Mouse (Mus musculus) CH12.LX (cell line): ENCODE measurements at regions not wholly inside any gene's neighbourhood (a gene's known extent, or its start where the extent isn't known, plus 50 kb on each side); places are given as distances from the start of the nearest gene placed in this dataset.

ENCODE experiments used
- DNase-seq: peaks from one replicate; pipeline ENCODE4 v3.0.0-alpha.2; 2013; ENCODE audit errors: extremely low read depth
- H3K27ac ChIP-seq: 2 replicates; pipeline ENCODE4 v1.5.1; 2012; ENCODE audit warnings: low read depth, mild to moderate bottlenecking, control low read depth, moderate library complexity; ENCODE audit not compliant: insufficient read depth
- H3K27me3 ChIP-seq: replicated peaks from 2 replicates; pipeline ENCODE3; 2012; ENCODE audit warnings: inconsistent platforms
- H3K36me3 ChIP-seq, 2 experiments: replicated peaks in 1 of 2; 2 replicates each; pipeline versions ENCODE3 to v1.6.1; 2012; ENCODE audit warnings: inconsistent platforms in 1 of 2, low read length in 1 of 2, mild to moderate bottlenecking in 1 of 2, mixed read lengths in 1 of 2, moderate library complexity in 1 of 2; ENCODE audit not compliant: control insufficient read depth in 1 of 2, insufficient read depth in 1 of 2
- H3K4me1 ChIP-seq, 2 experiments: 2 replicates each; pipeline ENCODE4 v1.6.1; 2012; ENCODE audit warnings: inconsistent platforms in 1 of 2, moderate library complexity in 1 of 2; ENCODE audit not compliant: insufficient read depth in 2 of 2, control insufficient read depth in 1 of 2
- H3K4me2 ChIP-seq: 2 replicates; pipeline ENCODE4 v1.6.1; 2012; ENCODE audit warnings: low read depth, mild to moderate bottlenecking, control low read depth; ENCODE audit not compliant: poor library complexity, insufficient read depth, severe bottlenecking
- H3K4me3 ChIP-seq, 3 experiments: fragments of 150-350 bp in 1 of 3; sonication (generic) in 1 of 3; replicated peaks in 1 of 3; 2 replicates each; pipeline versions ENCODE3 to v1.5.1; 2011 to 2012; ENCODE audit warnings: low read depth in 2 of 3, low read length in 2 of 3, mild to moderate bottlenecking in 2 of 3, moderate library complexity in 2 of 3, control low read depth in 1 of 3, improper control_type of control experiment in 1 of 3, inconsistent platforms in 1 of 3, mixed read lengths in 1 of 3; ENCODE audit not compliant: poor library complexity in 1 of 3
- H3K79me2 ChIP-seq: replicated peaks from 2 replicates; pipeline ENCODE4 v1.6.1; 2012; ENCODE audit warnings: mild to moderate bottlenecking, moderate library complexity; ENCODE audit not compliant: control insufficient read depth, poor library complexity, insufficient read depth, severe bottlenecking; ENCODE audit errors: extremely low read depth
- H3K9ac ChIP-seq: 2 replicates; pipeline ENCODE4 v1.6.1; 2012; ENCODE audit warnings: low read depth, mild to moderate bottlenecking, control low read depth, moderate library complexity; ENCODE audit not compliant: insufficient read depth
- H3K9me3 ChIP-seq: replicated peaks from 2 replicates; pipeline ENCODE3; 2012; ENCODE audit warnings: low read length, inconsistent platforms, mixed read lengths
- BHLHE40 ChIP-seq: IDR thresholded peaks from 2 replicates; pipeline ENCODE4 v1.6.1; 2011; ENCODE audit warnings: mild to moderate bottlenecking, low read depth, low read length, improper control_type of control experiment
- CHD2 ChIP-seq: IDR thresholded peaks from 2 replicates; pipeline ENCODE4 v1.6.1; 2011; ENCODE audit warnings: low read length, improper control_type of control experiment
- E2F4 ChIP-seq: IDR thresholded peaks from 2 replicates; pipeline ENCODE4 v1.6.1; 2011; ENCODE audit warnings: low read depth, low read length, improper control_type of control experiment; ENCODE audit not compliant: insufficient replicate concordance
- ELF1 ChIP-seq: IDR thresholded peaks from 2 replicates; pipeline ENCODE4 v1.6.1; 2014; ENCODE audit warnings: low read depth, mild to moderate bottlenecking, inconsistent platforms, low read length, improper control_type of control experiment
- EP300 ChIP-seq: IDR thresholded peaks from 2 replicates; pipeline ENCODE4 v1.6.1; 2011; ENCODE audit warnings: low read length, improper control_type of control experiment
- GABPA ChIP-seq: IDR thresholded peaks from 2 replicates; pipeline ENCODE4 v1.6.1; 2012; ENCODE audit warnings: low read depth, low read length, improper control_type of control experiment, inconsistent platforms; ENCODE audit not compliant: insufficient replicate concordance
- HCFC1 ChIP-seq: IDR thresholded peaks from 2 replicates; pipeline ENCODE4 v1.6.1; 2012; ENCODE audit warnings: low read depth, mild to moderate bottlenecking, inconsistent platforms, low read length, improper control_type of control experiment
- JUN ChIP-seq: IDR thresholded peaks from 2 replicates; pipeline ENCODE4 v1.6.1; 2011; ENCODE audit warnings: low read depth, mild to moderate bottlenecking, low read length, improper control_type of control experiment, moderate library complexity; ENCODE audit not compliant: insufficient read depth
- JUND ChIP-seq: conservative IDR thresholded peaks from 2 replicates; pipeline ENCODE4 v1.6.1; 2011; ENCODE audit warnings: low read depth, low read length, improper control_type of control experiment
- KAT2A ChIP-seq: IDR thresholded peaks from 2 replicates; pipeline ENCODE4 v1.6.1; 2012; ENCODE audit warnings: low read length, improper control_type of control experiment, inconsistent platforms; ENCODE audit not compliant: insufficient replicate concordance
- MAZ ChIP-seq: IDR thresholded peaks from 2 replicates; pipeline ENCODE4 v1.6.1; 2012; ENCODE audit warnings: low read depth, mild to moderate bottlenecking, inconsistent platforms, low read length, improper control_type of control experiment, moderate library complexity
- MEF2A ChIP-seq: IDR thresholded peaks from 2 replicates; pipeline ENCODE4 v1.6.1; 2014; ENCODE audit warnings: low read depth, mild to moderate bottlenecking, inconsistent platforms, low read length, improper control_type of control experiment, borderline replicate concordance
- NELFE ChIP-seq: IDR thresholded peaks from 2 replicates; pipeline ENCODE4 v1.6.1; 2011; ENCODE audit warnings: low read depth, low read length, improper control_type of control experiment
- NRF1 ChIP-seq: IDR thresholded peaks from 2 replicates; pipeline ENCODE4 v1.6.1; 2014; ENCODE audit warnings: low read depth, mild to moderate bottlenecking, inconsistent platforms, low read length, improper control_type of control experiment, moderate library complexity
- PAX5 ChIP-seq: IDR thresholded peaks from 2 replicates; pipeline ENCODE4 v1.6.1; 2012; ENCODE audit warnings: low read length, inconsistent platforms, mixed read lengths
- POLR2AphosphoS2 ChIP-seq: IDR thresholded peaks from 2 replicates; pipeline ENCODE4 v1.6.1; 2011; ENCODE audit warnings: low read depth, low read length, improper control_type of control experiment
- RAD21 ChIP-seq: IDR thresholded peaks from 2 replicates; pipeline ENCODE4 v1.6.1; 2011; ENCODE audit warnings: low read depth, mild to moderate bottlenecking, low read length, improper control_type of control experiment, moderate library complexity
- RCOR1 ChIP-seq: conservative IDR thresholded peaks from 2 replicates; pipeline ENCODE4 v1.6.1; 2012; ENCODE audit warnings: low read depth, mild to moderate bottlenecking, inconsistent platforms, low read length, improper control_type of control experiment
- SMC3 ChIP-seq: IDR thresholded peaks from 2 replicates; pipeline ENCODE4 v1.6.1; 2011; ENCODE audit warnings: low read depth, low read length, improper control_type of control experiment
- TCF12 ChIP-seq: IDR thresholded peaks from 2 replicates; pipeline ENCODE4 v1.6.1; 2014; ENCODE audit warnings: low read depth, mild to moderate bottlenecking, inconsistent platforms, low read length, improper control_type of control experiment
- ZC3H11A ChIP-seq: IDR thresholded peaks from 2 replicates; pipeline ENCODE4 v1.6.1; 2012; ENCODE audit warnings: low read depth, mild to moderate bottlenecking, inconsistent platforms, low read length, improper control_type of control experiment
- ZMIZ1 ChIP-seq: IDR thresholded peaks from 2 replicates; pipeline ENCODE4 v1.6.1; 2012; ENCODE audit warnings: low read depth, mild to moderate bottlenecking, inconsistent platforms, low read length, improper control_type of control experiment
- dilution Hi-C: fragments of 300-500 bp; cut with MboI; formaldehyde crosslinking; loops from 2 replicates; pipeline ENCODE4 v1.14.3; 2020; ENCODE audit warnings: low sequenced_read_pairs; ENCODE audit not compliant: extremely low pct_unique_long_range_greater_than_20kb, extremely low pct_ligation_motif_present
- in situ Hi-C: fragments of 300-500 bp; cut with MboI; formaldehyde crosslinking; loops from 3 replicates; pipeline ENCODE4 v1.14.3; 2019; ENCODE audit warnings: low sequenced_read_pairs, low pct_ligation_motif_present, low pct_unique_long_range_greater_than_20kb, mixed read lengths

DNA sequence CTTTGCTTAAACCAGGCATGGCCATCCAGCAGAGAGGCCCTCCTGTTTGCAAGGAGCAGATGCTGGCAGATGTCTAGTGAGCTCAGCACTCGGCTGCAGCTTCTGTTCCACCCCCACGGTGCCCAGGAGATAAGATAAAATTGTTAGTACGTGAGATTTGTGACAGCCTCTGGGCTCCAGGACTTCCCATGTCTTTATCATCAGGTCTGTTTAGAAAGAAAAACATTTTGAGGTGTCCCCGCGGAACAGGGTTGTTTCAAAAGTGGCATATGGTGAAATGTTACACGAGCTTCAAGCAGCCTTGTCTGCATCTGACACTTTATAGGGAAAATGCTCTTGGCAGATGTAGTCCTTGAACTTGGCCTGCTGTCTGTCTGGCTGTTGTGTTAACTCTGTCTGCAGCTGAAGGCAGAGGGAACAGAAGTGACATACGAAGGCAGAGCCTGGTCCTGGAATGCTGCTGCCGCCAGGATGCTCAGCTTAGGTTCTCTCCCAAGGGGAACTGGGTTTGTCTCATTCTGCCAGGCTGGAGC, 219.1 kb upstream of the Dusp10 start:
- Histone ChIP-seq H3K27ac (no peak overlapping the region), H3K4me1 (no peaks in the 10 kb centered on the region), H3K9ac (no peak overlapping the region), H3K27me3 (no peaks in the 10 kb centered on the region), H3K9me3 (peaks cover 3% of the 10 kb centered on the region), H3K79me2 (no peaks in the 10 kb centered on the region), H3K4me2 (no peak overlapping the region), H3K4me3 (no peak overlapping the region), H3K36me3 (no peaks in the 10 kb centered on the region)
- DNase-seq, result no peak
- TF ChIP-seq ZC3H11A, result no peak
- no peak for TF ChIP-seq MAZ
- no peak for TF ChIP-seq ZMIZ1
- no peak for TF ChIP-seq POLR2AphosphoS2
- no peak for TF ChIP-seq HCFC1
- no peak for TF ChIP-seq EP300
- TF ChIP-seq GABPA, result no peak
- no peak for TF ChIP-seq RCOR1
- TF ChIP-seq SMC3, result no peak
- TF ChIP-seq JUN, result no peak
- TF ChIP-seq BHLHE40, result no peak
- no peak for TF ChIP-seq CHD2
- no peak for TF ChIP-seq NRF1
- TF ChIP-seq JUND, result no peak
- no peak for TF ChIP-seq E2F4
- no peak for TF ChIP-seq KAT2A
- TF ChIP-seq MEF2A, result no peak
- no peak for TF ChIP-seq PAX5
- TF ChIP-seq ELF1, result no peak
- TF ChIP-seq RAD21, result no peak
- in situ Hi-C loops (no loop called here), dilution Hi-C loops (no loop called here)

DNA sequence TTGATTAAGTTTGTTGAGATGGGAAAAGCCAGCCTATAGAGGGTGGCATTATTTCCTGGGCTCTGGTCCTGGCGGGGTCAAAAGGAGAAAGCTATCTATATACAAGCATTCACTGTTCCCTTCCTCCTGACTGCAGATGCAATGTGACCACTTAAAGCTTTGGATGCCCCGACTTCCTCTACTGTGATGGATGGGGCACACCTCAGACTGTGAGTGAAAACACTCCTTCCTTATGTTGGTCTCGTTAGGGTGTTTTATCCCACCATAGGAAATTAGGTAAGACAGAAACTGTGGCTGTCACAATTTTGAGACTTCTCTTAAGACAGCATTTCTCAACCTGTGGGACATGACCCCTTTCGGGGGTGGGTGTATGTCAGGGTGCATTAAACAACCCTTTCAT, 210.8 kb upstream of the Dusp10 start:
- no peak overlapping the region for H3K4me2 ChIP-seq
- H3K79me2 ChIP-seq, result no peaks in the 10 kb centered on the region
- in situ Hi-C loops (no loop called here), dilution Hi-C loops (no loop called here)
- H3K27ac ChIP-seq, result no peak overlapping the region
- TF ChIP-seq KAT2A (no peak), RCOR1 (no peak), NELFE (no peak), TCF12 (no peak)
- TF ChIP-seq, all 38 proteins: peak for 0
- no peak overlapping the region for H3K4me3 ChIP-seq
- peaks cover under 1% of the 10 kb centered on the region for H3K9me3 ChIP-seq
- H3K9ac ChIP-seq, result no peak overlapping the region
- H3K36me3 ChIP-seq, result no peaks in the 10 kb centered on the region
- H3K4me1 ChIP-seq, result peaks cover 0 to 42% of the 10 kb centered on the region in 2 experiments; a peak in 3 of 4 replicates
- no peak for DNase-seq
- peaks cover 6% of the 10 kb centered on the region for H3K27me3 ChIP-seq
